Mouse (Mus musculus) left cerebral cortex, postnatal 10 days (tissue): Measurements from ENCODE around the gene Dusp21. TPM values are rescaled to one million over a fixed set of nuclear protein-coding genes. Genes with fewer than 3 reads are reported as not detected.

Source experiments
- DNase-seq, 2 experiments: peaks; one replicate each; pipeline ENCODE4 v3.0.0; 2021 to 2022; ENCODE audit warnings: low spot score in 2 of 2, mixed read lengths in 1 of 2; ENCODE audit errors: extremely low spot score in 1 of 2
- intact Hi-C: fragments of 180-260 bp; cut with DNase I; formaldehyde crosslinking; loops from one replicate; pipeline ENCODE4 v1.15.1; 2025
- total RNA-seq, 2 experiments: library from RNA; stranded (reverse); gene quantifications; 2 replicates each; pipeline ENCODE4 v1.2.3; 2021

Gene Dusp21
- not detected for total RNA-seq

DNA sequence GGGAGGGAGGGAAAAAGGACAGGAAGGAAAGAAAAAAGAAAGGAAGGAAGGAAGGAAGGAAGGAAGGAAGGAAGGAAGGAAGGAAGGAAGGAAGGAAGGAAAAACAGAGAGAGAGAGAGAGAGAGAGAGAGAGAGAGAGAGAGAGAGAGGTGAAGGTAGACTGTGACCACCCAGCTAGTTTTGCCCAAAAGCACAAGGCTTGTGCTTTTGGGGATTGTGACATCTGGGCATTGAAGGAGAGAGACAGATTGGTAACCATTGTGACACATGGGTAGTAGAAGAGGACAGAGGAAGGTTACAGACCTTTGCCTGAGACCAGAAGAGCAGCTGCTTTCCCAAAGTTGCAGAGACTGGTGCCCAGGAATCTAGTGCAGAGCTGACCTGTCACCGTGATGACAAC lies at the start of gene Dusp21:
Dusp21 (plus strand) TSS at position 301 of the 400 bp plus-strand sequence.
- DNase-seq, result no peak
- intact Hi-C loops, result no loop called here

DNA sequence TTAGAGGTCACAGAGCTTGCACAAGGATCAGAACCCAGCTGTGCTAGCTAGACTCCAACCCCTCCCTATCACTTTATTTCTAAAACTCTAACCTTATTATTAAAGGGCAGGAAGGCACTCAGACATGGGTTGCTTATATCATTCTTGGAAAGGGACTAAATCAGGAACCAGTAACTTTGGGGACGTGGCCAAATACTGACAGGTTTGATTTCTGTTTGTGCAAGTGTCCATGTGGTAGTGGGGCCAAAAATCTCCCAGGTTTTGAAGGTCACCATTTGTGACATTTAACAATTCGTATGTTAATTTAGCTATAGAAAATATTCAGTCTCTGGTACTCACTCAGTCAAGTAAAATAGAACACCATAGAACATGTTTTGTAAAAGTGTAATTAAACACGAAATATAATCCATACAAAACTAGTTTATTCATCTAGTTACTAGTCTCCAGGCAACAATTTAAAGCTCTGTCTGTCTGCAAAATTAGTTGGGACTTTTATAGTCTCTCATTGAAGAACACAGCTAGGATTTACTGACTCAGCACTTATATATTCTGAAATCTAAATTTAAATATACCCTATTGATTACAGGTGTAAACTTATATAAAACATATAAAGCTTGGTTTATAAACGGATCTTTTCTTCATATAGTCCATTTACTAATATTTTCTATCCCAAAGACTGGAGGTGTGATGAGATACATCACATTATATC lies 15.2 kb downstream of the Dusp21 start:
- intact Hi-C loops, result loop anchor here (10.0 kb wide), 1 partner anchor 1266 kb away; no protein-coding TSS in a partner anchor
- DNase-seq, result no peak

DNA sequence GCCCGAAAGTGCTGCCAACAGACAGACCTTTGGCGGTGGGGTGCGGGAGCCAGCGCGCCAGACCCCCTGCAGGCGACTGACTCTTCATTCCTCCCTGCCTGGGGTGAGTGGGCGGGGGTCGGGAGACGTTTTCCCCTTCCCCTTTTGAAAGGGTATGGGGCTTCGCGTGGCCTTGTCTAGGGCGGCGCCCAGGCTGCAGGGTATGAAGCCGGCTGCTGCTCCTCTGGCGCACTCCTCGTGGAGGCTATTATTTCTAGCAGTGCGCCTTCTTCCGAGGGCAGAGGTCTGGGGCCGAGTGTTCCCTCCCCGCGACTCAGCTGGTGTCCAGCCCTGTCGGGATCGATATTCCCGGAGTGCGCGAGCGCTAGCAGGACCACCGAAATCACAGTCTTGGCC lies 16.1 kb downstream of the Dusp21 start:
- intact Hi-C loops, result loop anchor here (10.0 kb wide), 1 partner anchor 1267 kb away; no protein-coding TSS in a partner anchor
- peak in 1 of 2 experiments; percentile 66 for DNase-seq

DNA sequence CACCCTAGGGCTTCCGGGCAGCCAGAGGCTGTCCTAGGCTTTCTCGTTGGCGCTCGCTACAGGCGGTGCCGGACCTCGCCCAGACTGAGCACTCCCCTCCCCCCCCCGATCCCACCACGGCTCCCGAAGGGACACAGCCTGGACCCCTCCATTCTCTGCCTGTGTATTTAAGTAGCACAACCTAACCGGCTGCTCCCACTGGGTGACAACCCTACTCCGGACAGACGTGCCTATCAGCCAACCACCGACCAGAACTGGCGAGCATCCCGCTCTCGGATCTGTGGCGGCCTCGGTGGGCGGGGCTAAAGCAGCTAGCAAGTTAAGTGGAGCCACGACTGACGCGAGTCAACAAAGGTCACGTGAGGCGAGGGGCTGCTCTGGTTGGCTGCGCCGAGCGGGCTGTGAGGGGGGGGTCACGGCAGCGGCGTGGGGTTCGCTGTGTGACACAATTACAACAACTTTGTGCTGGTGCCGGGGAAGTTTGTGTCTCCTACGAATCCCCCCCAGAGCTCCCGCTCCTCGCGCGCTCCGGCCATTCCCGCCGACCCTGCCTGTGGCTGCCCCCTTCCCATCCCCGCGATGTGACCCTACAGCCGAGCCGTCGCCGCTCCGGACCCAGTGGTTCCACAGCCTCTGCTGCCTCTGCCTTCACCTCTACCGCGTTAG lies 16.7 kb downstream of the Dusp21 start, which contains the start of gene Kdm6a:
Kdm6a (plus strand) TSS at position 384 of the 666 bp plus-strand sequence.
- peak; percentile 99 to 100 for DNase-seq
- intact Hi-C loops, result loop anchor here (10.0 kb wide), 1 partner anchor 1268 kb away; no protein-coding TSS in a partner anchor

DNA sequence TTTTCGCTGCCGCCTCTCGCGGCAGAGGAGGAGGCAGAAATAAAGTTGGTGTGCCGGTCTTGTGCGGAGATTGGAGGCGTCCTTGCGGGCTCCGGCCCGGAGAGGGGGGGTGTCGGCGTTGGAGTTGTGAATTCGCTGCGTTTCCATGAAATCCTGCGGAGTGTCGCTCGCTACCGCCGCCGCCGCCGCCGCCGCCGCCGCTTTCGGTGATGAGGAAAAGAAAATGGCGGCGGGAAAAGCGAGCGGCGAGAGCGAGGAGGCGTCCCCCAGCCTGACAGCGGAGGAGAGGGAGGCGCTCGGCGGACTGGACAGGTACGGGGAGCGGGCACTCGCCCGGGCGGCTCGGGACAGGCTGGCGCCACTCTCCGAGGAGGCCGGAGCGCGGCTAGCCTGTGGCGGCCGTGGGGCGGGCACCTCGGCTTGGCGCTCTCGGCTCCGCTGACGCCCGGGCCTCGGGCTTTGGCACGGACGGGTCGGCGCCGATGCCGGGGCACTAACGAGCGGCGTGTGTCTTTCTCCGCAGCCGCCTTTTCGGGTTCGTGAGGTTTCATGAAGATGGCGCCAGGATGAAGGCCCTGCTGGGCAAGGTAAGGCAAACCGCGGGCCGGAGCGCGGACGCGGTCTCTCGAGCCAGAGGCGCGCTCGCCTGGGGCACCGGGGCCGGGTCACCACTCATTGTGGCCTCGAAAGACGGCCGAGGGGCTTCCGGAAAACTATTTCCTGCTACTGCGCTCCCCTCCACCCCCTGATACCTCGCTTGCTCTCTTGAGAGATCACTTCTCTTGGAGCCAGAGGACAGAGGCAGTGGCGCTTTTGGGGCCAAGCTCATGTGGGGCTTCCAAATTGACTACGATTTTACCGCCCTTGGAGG lies 17.4 kb downstream of the Dusp21 start:
- DNase-seq, result peak; percentile 50 to 67
- intact Hi-C loops, result loop anchor here (10.0 kb wide), 1 partner anchor 1268 kb away; no protein-coding TSS in a partner anchor

DNA sequence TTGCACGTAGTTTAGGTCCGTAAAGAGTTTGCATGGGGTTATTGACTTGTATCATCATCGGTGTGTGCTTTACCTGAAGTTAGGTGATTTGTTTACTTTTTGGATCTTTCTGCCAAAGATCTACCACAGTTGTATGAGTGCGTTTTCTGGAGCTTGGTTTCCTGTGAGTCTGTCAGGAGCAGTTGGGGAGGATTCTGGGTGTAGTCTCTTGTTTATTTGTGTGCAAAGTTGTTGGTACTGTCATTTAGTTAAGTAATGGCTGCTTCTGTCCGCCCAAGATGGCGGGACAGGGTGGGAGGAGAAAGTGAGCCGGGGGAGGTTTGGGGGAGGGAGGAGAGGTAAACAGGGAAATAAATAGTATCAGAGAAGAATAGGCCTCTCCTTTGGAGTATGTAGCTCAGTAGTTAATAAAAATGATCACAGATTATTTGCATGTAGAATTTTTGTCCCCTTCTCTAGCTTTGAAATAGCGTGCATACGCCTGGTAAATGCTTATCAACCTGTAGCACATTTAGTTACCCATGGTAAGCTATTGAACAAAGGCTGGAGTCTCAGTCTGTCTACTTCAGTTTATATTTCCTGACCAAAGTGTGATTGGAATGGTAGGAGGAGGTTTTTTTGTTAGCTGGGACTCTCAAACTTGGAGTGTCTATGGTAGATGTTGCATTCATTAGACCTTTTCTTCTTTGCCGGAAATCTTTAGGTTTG lies 18.4 kb downstream of the Dusp21 start:
- intact Hi-C loops, result loop anchor here (10.0 kb wide), 1 partner anchor 1269 kb away; no protein-coding TSS in a partner anchor
- peak; percentile 3 to 20 for DNase-seq

DNA sequence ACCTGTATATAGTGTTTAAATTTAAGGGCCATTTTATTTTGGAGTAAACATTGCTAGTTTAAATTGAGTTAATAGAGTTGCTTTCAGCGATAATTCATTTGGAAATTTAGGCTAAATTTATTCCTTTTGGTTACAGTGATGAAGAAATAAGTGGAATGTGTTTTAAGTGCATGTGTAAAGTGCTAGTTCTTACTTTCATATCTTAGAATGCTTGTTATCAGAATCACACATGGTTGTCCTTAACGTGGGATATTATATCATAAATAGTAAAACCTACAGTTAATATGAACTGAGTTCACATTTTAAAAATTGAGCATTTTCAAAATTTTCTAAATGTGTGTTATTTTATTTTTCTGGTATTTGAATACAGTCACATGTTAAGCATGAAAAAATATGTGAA lies 19.5 kb downstream of the Dusp21 start:
- DNase-seq, result no peak
- intact Hi-C loops, result loop anchor here (10.0 kb wide), 1 partner anchor 1270 kb away; no protein-coding TSS in a partner anchor

DNA sequence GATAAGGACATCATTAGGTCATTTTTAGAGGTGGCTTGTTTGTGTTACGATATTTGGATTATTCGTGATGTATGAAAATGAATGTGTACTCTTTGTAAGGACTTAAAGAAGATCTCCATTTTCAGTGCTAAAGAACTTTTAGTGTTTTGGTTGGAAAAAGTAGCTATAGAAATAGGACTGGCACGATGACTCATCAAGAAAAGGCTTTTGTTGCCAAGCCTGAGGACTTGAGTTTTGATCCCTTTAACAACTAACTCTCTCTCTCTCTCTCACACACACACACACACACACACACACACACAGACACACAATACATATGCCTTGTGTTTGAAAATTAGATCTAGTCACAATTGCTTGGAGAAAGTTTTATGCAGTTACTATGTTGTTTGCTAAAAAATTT lies 21.3 kb downstream of the Dusp21 start:
- intact Hi-C loops, result loop anchor here (10.0 kb wide), 1 partner anchor 1272 kb away; no protein-coding TSS in a partner anchor
- no peak for DNase-seq

DNA sequence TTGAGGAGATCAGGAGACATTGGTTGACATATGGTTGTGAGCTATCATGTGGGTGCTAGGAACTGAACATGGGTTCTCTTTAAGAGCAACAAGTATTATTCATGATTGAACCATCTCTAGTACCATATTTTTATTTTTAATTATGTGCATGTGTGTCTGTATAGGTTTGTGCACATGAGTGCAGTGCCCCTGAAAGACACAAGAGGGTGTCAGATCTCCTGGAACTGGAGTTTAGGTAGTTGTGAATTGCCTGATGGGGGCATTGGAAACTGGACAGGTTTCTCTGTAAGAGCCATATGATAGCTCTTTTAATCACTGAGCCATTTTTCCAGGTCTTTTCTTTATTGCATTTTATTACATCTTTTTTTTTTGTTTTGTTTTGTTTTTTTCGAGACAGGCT lies 23.3 kb downstream of the Dusp21 start:
- DNase-seq, result no peak
- intact Hi-C loops, result loop anchor here (10.0 kb wide), 1 partner anchor 1274 kb away; no protein-coding TSS in a partner anchor

DNA sequence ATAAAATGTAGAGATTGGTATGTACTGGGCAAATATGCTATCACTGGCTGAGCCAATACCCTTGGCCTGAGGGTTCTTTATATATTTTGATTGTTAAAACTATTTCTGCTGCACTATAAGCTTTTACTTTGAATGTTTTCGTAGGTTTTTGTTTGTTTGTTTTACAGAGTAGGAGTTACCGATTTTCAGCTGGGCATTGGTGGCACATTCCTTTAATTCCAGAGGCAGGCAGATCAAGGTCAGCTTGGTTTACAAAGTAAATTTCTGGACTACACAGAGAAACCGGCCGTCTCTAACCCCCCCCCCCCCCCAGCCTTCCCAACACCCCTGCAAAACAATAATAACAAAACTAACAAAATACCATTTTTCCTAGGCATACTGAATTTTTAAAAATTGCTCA lies 29.2 kb downstream of the Dusp21 start:
- DNase-seq, result no peak
- intact Hi-C loops, result no loop called here

DNA sequence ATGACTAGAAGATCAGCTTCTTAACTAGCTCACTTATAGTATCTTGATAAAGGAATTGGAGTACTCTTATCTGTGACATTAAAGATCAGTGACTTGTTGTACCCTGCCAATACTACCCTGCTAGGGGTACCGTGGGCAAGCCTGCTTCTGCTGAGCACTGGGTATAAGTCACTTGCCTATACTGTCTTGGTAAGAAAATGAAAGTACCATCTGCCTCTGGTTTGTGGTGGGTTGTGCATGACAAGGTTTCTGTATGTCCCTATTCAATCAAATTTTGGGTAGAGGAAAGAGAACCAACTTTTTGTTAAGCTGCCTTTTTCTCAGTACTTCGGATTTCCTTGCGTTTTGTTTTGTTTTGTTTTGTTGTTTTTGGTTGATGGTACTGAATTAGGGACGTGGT lies 32.1 kb downstream of the Dusp21 start:
- intact Hi-C loops, result no loop called here

DNA sequence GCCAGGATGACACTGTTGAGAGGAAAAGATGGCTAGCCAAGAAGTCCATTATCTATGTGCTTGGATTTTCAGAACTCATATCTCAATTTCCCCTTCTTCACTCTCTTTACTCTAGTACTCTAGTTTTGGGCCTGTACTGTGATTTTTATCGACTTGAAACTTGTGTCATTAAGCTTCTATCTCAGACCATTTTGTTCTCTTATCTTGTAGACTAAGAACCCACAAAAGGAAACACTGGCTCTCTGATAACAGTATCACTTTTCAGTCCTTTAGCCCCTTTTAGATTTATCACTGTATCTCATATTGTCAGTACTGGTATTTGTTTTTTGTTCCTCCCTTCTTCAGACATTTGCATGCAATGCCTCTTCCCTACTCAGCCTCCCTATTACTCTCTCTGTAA lies 33.8 kb downstream of the Dusp21 start:
- intact Hi-C loops, result no loop called here
- no peak for DNase-seq

More for the DNA sequence above, 32.1 kb downstream of the Dusp21 start:
- DNase-seq, result no peak

DNA sequence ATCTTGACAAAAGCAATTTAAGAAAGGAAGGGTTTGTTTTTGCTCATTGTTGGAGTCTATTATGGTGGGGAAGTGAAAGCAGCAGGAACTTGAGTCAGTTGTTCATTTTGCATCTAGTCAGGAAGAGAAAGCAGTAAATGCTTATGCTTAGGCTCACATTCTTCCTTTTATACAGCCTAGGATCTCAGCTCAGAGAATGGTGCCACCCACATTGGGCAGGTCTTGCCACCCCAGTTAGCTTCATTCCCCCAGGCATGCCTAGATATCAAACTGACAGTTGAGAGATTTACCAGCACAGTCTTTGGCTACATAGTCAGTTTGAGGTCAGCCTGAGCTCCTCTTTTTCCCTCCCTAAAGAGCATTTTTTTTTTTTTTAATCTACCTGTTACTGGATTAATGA lies 41.5 kb downstream of the Dusp21 start:
- intact Hi-C loops, result no loop called here
- DNase-seq, result no peak

DNA sequence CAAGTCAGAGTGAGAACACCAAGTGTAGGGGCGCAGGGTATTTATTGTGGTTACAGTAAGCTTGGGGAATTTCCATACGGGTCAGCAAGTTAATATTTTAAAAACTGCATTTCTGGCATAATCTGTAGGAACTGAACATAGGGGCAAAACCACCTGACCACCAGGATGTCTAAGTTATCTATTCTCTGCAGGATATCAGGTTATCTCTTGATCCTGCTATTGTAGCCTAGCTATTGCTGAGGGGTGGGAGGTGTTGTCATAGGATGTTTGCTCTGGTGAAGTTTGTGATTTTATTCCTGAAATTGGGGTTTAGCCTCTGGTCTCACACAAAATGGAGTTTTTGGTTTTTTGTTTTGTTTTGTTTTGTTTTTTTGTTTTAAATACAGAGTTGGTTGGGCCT lies 42.6 kb downstream of the Dusp21 start:
- no peak for DNase-seq
- intact Hi-C loops, result no loop called here

Other genes starting within 250 kb of the Dusp21 start
- gene Kdm6a, start 16.7 kb downstream of the Dusp21 start, total RNA-seq, result 10 to 100 TPM; 42.9 to 52.4 TPM